Mouse (Mus musculus) megakaryocyte, embryonic 14.5 days (primary cell): Measurements from ENCODE around the gene Rhebl1. TPM values are rescaled to one million over a fixed set of nuclear protein-coding genes. Genes with fewer than 3 reads are reported as not detected.

Experiments used
- H3K27me3 ChIP-seq: replicated peaks from 2 replicates; pipeline ENCODE3; 2012; ENCODE audit warnings: inconsistent platforms
- H3K36me3 ChIP-seq: replicated peaks from 2 replicates; pipeline ENCODE3; 2012; ENCODE audit warnings: low read length, inconsistent platforms, mixed read lengths
- H3K4me1 ChIP-seq: 2 replicates; pipeline ENCODE4 v1.6.1; 2012; ENCODE audit warnings: inconsistent platforms
- H3K4me3 ChIP-seq: replicated peaks from 2 replicates; pipeline ENCODE3; 2012; ENCODE audit warnings: moderate library complexity, mild to moderate bottlenecking, inconsistent platforms
- H3K9me3 ChIP-seq: 2 replicates; pipeline ENCODE4 v1.6.1; 2012; ENCODE audit warnings: inconsistent platforms
- FLI1 ChIP-seq: IDR thresholded peaks from 2 replicates; pipeline ENCODE4 v1.6.1; 2012; ENCODE audit warnings: low read length, inconsistent platforms, mixed read lengths
- GATA1 ChIP-seq: IDR thresholded peaks from 3 replicates; pipeline ENCODE4 v1.6.1; 2012; ENCODE audit warnings: mixed read lengths, low read length, inconsistent platforms, borderline replicate concordance
- polyA plus RNA-seq: library from polyadenylated mRNA; stranded (reverse); fragments of >175 nt; gene quantifications from 2 replicates; pipeline ENCODE4 v1.2.3, GENCODE M21; 2012; ENCODE audit warnings: low replicate concordance; ENCODE audit not compliant: insufficient read depth

Rhebl1 gene
- polyA plus RNA-seq, 1 experiment, result 0.19 TPM

GRCm38 (mm10) chr15:98867321-98867720 lies 27.0 kb downstream of the Rhebl1 start:
- TF ChIP-seq GATA1 (no peak), FLI1 (no peak)
- H3K4me1 ChIP-seq, result peaks cover 50% of the 10 kb centered on the region
- peak overlapping the region; percentile 97 for H3K4me3 ChIP-seq
- peaks cover 61% of the 10 kb centered on the region for H3K36me3 ChIP-seq
- no peaks in the 10 kb centered on the region for H3K27me3 ChIP-seq
- H3K9me3 ChIP-seq, result no peaks in the 10 kb centered on the region

DNA sequence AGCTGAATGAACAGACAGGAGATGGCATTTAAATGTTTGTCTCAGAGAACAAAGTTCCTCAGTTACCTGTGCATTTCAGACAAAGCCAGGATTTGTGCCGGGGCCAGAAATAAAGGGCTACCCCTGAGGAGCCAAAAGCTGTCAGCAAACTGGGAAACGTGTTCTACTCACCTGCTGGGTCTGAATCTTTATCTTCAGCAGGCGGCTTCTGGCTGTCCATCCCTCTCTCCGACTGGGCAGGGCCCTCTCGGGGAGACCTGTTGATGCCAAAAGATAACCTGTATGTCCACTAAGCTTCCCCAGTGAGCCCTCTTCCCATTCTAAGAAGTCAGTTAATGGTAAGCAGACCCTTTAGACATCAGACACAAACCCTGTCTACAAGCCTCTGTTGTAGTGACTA lies 27.8 kb downstream of the Rhebl1 start:
- H3K36me3 ChIP-seq, result peaks cover 69% of the 10 kb centered on the region
- H3K4me1 ChIP-seq, result peaks cover 50% of the 10 kb centered on the region
- H3K27me3 ChIP-seq, result no peaks in the 10 kb centered on the region
- no peaks in the 10 kb centered on the region for H3K9me3 ChIP-seq
- H3K4me3 ChIP-seq, result no peak overlapping the region
- TF ChIP-seq GATA1 (no peak), FLI1 (no peak)

DNA sequence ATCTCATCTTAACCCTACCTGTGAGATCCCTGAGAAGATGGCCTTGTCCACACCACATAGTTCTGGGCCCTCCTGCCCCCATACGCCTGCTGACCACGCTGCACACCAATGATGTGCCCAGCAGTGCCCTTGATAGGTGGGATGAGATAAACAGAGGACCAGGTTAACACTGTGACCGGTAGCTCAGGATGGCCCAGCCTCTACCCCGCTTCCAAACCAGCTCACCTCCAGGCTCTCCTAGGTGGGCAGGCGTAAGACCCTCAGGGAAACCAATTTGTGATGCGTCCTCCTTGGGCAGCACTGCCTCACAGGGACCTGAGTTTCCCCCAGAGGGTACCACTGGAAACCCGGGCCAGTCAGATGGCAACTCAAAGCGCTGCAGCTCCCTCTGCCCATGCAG lies 28.6 kb downstream of the Rhebl1 start:
- peak overlapping the region; percentile 19 for H3K4me3 ChIP-seq
- peaks cover 76% of the 10 kb centered on the region for H3K36me3 ChIP-seq
- TF ChIP-seq GATA1, result no peak
- no peak for TF ChIP-seq FLI1
- H3K27me3 ChIP-seq, result no peaks in the 10 kb centered on the region
- peaks cover 50% of the 10 kb centered on the region for H3K4me1 ChIP-seq
- H3K9me3 ChIP-seq, result no peaks in the 10 kb centered on the region

- Histone ChIP-seq H3K36me3 (peaks cover 85% of the 10 kb centered on the region), H3K4me1 (peaks cover 51% of the 10 kb centered on the region), H3K9me3 (no peaks in the 10 kb centered on the region), H3K27me3 (no peaks in the 10 kb centered on the region), H3K4me3 (no peak overlapping the region)
- TF ChIP-seq FLI1 (no peak), GATA1 (no peak)
Measured at GRCm38 (mm10) chr15:98864951-98865350, 29.4 kb downstream of the Rhebl1 start.

DNA sequence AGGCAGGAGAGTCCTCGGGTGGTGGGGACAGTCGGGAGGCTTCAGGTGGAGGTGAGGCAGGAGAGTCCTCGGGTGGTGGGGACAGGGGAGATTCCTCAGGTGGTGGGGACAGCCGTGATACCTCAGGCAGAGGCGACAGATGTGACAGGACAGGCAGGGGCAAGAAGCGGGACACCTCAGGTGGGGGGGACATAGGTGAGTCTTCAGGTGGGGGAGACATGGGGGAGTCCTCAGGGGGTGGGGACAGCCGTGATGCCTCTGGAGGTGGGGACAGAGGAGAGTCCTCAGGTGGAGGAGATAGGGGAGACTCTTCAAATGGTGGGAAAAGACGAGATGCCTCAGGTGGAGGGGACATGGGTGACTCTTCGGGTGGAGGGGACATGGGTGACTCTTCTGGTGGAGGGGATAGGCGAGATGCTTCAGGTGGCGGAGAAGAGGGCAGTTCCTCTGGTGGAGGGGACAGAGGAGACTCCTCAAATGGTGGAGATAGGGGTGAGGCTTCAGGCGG lies 30.8 kb downstream of the Rhebl1 start:
- Histone ChIP-seq H3K27me3 (no peaks in the 10 kb centered on the region), H3K4me1 (peaks cover 37% of the 10 kb centered on the region), H3K4me3 (no peak overlapping the region), H3K36me3 (peaks cover 95% of the 10 kb centered on the region), H3K9me3 (no peaks in the 10 kb centered on the region)
- TF ChIP-seq GATA1 (no peak), FLI1 (no peak)

- no peaks in the 10 kb centered on the region for H3K27me3 ChIP-seq
- no peak for TF ChIP-seq GATA1
- no peak for TF ChIP-seq FLI1
- no peaks in the 10 kb centered on the region for H3K9me3 ChIP-seq
- H3K36me3 ChIP-seq, result peaks cover 100% of the 10 kb centered on the region
- no peak overlapping the region for H3K4me3 ChIP-seq
- peaks cover 20% of the 10 kb centered on the region for H3K4me1 ChIP-seq
Measured at GRCm38 (mm10) chr15:98861701-98862410, 32.5 kb downstream of the Rhebl1 start.

DNA sequence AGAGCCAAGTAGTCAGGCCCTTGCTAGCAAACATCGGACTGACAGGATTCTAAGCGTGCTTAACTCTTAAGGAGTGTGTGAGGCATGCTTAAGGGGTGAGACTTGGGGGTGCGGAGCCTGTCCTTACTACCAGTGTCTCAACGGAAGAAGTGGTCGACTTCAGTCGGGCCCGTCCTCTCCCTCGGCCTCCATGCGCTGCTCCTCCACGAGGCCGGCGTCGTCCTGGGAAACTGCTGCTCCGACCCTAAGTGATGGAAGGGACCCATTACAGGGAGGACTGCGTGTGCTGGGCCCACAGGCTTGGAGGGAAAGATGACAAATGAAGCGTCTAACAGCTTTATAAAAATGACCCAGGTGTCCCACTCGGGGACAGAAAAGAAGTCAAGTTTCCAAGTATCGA lies 33.4 kb downstream of the Rhebl1 start:
- TF ChIP-seq GATA1, result no peak
- no peak for TF ChIP-seq FLI1
- Histone ChIP-seq H3K9me3 (no peaks in the 10 kb centered on the region), H3K27me3 (no peaks in the 10 kb centered on the region), H3K36me3 (peaks cover 100% of the 10 kb centered on the region), H3K4me3 (no peak overlapping the region), H3K4me1 (peaks cover 11% of the 10 kb centered on the region; the same call in 1 of the 2 replicates)

GRCm38 (mm10) chr15:98859319-98860043 lies 34.9 kb downstream of the Rhebl1 start:
- peaks cover 100% of the 10 kb centered on the region for H3K36me3 ChIP-seq
- H3K27me3 ChIP-seq, result no peaks in the 10 kb centered on the region
- no peak for TF ChIP-seq FLI1
- no peak for TF ChIP-seq GATA1
- no peaks in the 10 kb centered on the region for H3K9me3 ChIP-seq
- H3K4me1 ChIP-seq, result peaks cover 6% of the 10 kb centered on the region; the same call in 1 of the 2 replicates
- no peak overlapping the region for H3K4me3 ChIP-seq

DNA sequence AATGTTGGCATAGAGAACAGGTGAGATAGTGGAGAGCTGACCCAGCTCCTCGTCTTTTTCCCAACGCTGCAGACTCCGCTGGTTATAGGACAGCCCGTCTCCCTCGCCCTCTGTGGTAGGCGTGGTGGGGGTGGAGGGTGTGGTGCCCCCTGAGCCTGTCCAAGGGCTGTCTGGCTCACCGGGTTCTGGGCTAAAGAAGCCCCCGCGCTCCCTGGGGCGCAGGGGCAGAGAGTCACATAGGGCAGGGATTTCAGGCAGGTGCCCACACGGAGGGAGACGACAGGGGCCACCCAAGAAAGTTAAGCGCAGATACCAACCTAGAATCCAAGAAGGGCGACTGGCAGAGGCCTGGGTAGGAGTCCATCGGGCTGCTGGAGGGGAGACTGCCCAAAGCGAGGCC lies 40.1 kb downstream of the Rhebl1 start:
- Histone ChIP-seq H3K36me3 (peaks cover 100% of the 10 kb centered on the region), H3K9me3 (no peaks in the 10 kb centered on the region), H3K27me3 (no peaks in the 10 kb centered on the region)

More for the DNA sequence above, 40.1 kb downstream of the Rhebl1 start:
- TF ChIP-seq GATA1 (no peak), FLI1 (no peak)
- Histone ChIP-seq H3K4me3 (no peak overlapping the region), H3K4me1 (peaks cover 11% of the 10 kb centered on the region)
